In genomic region chr8:85588596-85588995, GRCm38 (mm10) we compare ENCODE assay signal across 30 mouse cellular contexts. TPM values are rescaled to one million over a fixed set of nuclear protein-coding genes. Genes with fewer than 3 reads are reported as not detected.
DNase-seq lines count a peak whose midpoint lies in the region; ATAC-seq lines count a peak whose summit lies in the region.
"Had no signal": no experiment of that assay in that cellular context is flagged by ENCODE, and none has a peak within 500 bp of the region (broad histone marks: within the 10 kb centered on the region; RNA-seq: fewer than 3 reads in every experiment).

No protein-coding gene starts in this region.

- H3K4me2 ChIP-seq in heart, embryonic 11.5 days = no peak overlapping the region
- H3K4me2 ChIP-seq: embryonic facial prominence, embryonic 15.5 days; forebrain, embryonic 12.5 days; intestine, embryonic 15.5 days; limb, embryonic 15.5 days; liver, embryonic 13.5 days; midbrain, embryonic 13.5 days; neural tube, embryonic 13.5 days had no signal

- no peaks in the 10 kb centered on the region for H3K9me3 ChIP-seq in heart, embryonic 11.5 days (replicated peaks; ENCODE audit: control insufficient read depth, low read length)
- H3K9me3 ChIP-seq: embryonic facial prominence, embryonic 10.5 days; embryonic facial prominence, embryonic 15.5 days; forebrain, embryonic 12.5 days; G1E; intestine, embryonic 15.5 days; limb, embryonic 10.5 days; limb, embryonic 15.5 days; liver, embryonic 13.5 days; midbrain, embryonic 13.5 days; neural tube, embryonic 13.5 days had no signal

- no peaks in the 10 kb centered on the region for H3K4me1 ChIP-seq in heart, embryonic 11.5 days (ENCODE audit: control insufficient read depth, insufficient read depth, low read length)
- H3K4me1 ChIP-seq: embryonic facial prominence, embryonic 10.5 days; embryonic facial prominence, embryonic 15.5 days; forebrain, embryonic 12.5 days; intestine, embryonic 15.5 days; limb, embryonic 10.5 days; limb, embryonic 15.5 days; liver, embryonic 13.5 days; megakaryocyte, embryonic 14.5 days; midbrain, embryonic 13.5 days; neural tube, embryonic 13.5 days had no signal

- intact Hi-C loops in heart, postnatal 36 days (cut with DNase I) = no loop called here

- no peak overlapping the region for H3K27ac ChIP-seq in heart, embryonic 11.5 days (ENCODE audit: low read depth, low read length)
- H3K27ac ChIP-seq: embryonic facial prominence, embryonic 10.5 days; embryonic facial prominence, embryonic 15.5 days; forebrain, embryonic 12.5 days; intestine, embryonic 15.5 days; kidney, postnatal 0 days; limb, embryonic 10.5 days; limb, embryonic 15.5 days; liver, embryonic 13.5 days; midbrain, embryonic 13.5 days; neural tube, embryonic 13.5 days had no signal

- 55% methylated on average over 2 of the region's 2 CpGs for WGBS in heart, embryonic 11.5 days (ENCODE audit: insufficient replicate concordance)

- ATAC-seq in heart, embryonic 11.5 days (replicated peaks; ENCODE audit: insufficient number of reproducible peaks, low FRiP score, low TSS enrichment) = no peak
- ATAC-seq: forebrain, postnatal 0 days; hindbrain, embryonic 16.5 days; intestine, embryonic 15.5 days; lung, postnatal 0 days; midbrain, embryonic 13.5 days had no signal

- no peaks in the 10 kb centered on the region for H3K27me3 ChIP-seq in heart, embryonic 11.5 days (ENCODE audit: control insufficient read depth, insufficient read depth, low read length)
- H3K27me3 ChIP-seq: CH12.LX; embryonic facial prominence, embryonic 15.5 days; forebrain, embryonic 12.5 days; intestine, embryonic 15.5 days; limb, embryonic 15.5 days; liver, embryonic 13.5 days; midbrain, embryonic 13.5 days; neural tube, embryonic 13.5 days had no signal

- peak; percentile 13 for DNase-seq in gastrocnemius, adult 18-20 months (ENCODE audit: low spot score)
- DNase-seq in gastrocnemius, postnatal 4 days (ENCODE audit: low spot score in 2 of 2) = no peak
- peak; percentile 31 for DNase-seq in heart, adult 8-10 months (ENCODE audit: low spot score)
- DNase-seq in heart, postnatal 36 days = peak; percentile 7 to 24
- DNase-seq in layer of hippocampus, adult 8-10 months (ENCODE audit: low spot score in 2 of 2) = no peak
- DNase-seq in urinary bladder, postnatal 10 days (ENCODE audit: low spot score) = no peak
- DNase-seq: adrenal gland, adult 8-10 months; cerebellum, adult 8-10 months; cerebellum, postnatal 25 days; forebrain, postnatal 0 days; kidney, adult 8-10 months; kidney, postnatal 4 days; liver, embryonic 13.5 days; lung, adult 18-20 months; lung, postnatal 4 days had no signal

- H3K4me3 ChIP-seq in heart, embryonic 11.5 days (ENCODE audit: low read depth, low read length) = no peak overlapping the region
- H3K4me3 ChIP-seq: embryonic facial prominence, embryonic 10.5 days; embryonic facial prominence, embryonic 15.5 days; forebrain, embryonic 12.5 days; intestine, embryonic 15.5 days; limb, embryonic 10.5 days; limb, embryonic 15.5 days; liver, embryonic 13.5 days; megakaryocyte, embryonic 14.5 days; midbrain, embryonic 13.5 days; neural tube, embryonic 13.5 days had no signal

- no peaks in the 10 kb centered on the region for H3K36me3 ChIP-seq in heart, embryonic 11.5 days (ENCODE audit: control insufficient read depth, insufficient read depth, low read length)
- H3K36me3 ChIP-seq: embryonic facial prominence, embryonic 10.5 days; embryonic facial prominence, embryonic 15.5 days; forebrain, embryonic 12.5 days; G1E; intestine, embryonic 15.5 days; limb, embryonic 10.5 days; limb, embryonic 15.5 days; liver, embryonic 13.5 days; midbrain, embryonic 13.5 days; neural tube, embryonic 13.5 days had no signal

- H3K9ac ChIP-seq in heart, embryonic 11.5 days (ENCODE audit: low read depth, low read length) = no peak overlapping the region
- H3K9ac ChIP-seq: embryonic facial prominence, embryonic 15.5 days; forebrain, embryonic 12.5 days; forebrain, postnatal 0 days; intestine, embryonic 15.5 days; limb, embryonic 15.5 days; liver, embryonic 13.5 days; midbrain, embryonic 13.5 days; neural tube, embryonic 13.5 days had no signal

RNA-seq across cellular contexts. Expression of gene Dnaja2, which starts 33.5 kb away (rescaled TPM):
- 100 to 1,000 TPM; 217 to 233 TPM for total RNA-seq in gastrocnemius, adult 18-20 months (2021)
- total RNA-seq in gastrocnemius, postnatal 4 days (2021) = 100 to 1,000 TPM; 160 to 170 TPM
- 100 to 1,000 TPM; 222 to 298 (median 267) TPM for total RNA-seq in heart, adult 8-10 months (2022)
- 142 and 161 TPM in 2 replicates for polyA plus RNA-seq in heart, embryonic 11.5 days (2014; fragmentation: Nextera tagmentation; extraction: Ambion mirVana)
- total RNA-seq in heart, postnatal 36 days (2021) = 100 to 1,000 TPM; 256 to 272 TPM
- total RNA-seq in layer of hippocampus, adult 8-10 months (2022) = 100 to 1,000 TPM; 184 to 196 (median 194) TPM

Comparison
In these comparisons a context has a peak if more than half of its experiments do, and no peak if none do; other contexts are left out.
1. DNase-seq: peak in gastrocnemius, adult 18-20 months (single experiment), heart, adult 8-10 months (single experiment) and heart, postnatal 36 days (2 of 2); none in gastrocnemius, postnatal 4 days (0 of 2), layer of hippocampus, adult 8-10 months (0 of 2) and urinary bladder, postnatal 10 days (single experiment).